Mouse (Mus musculus): Measurements from ENCODE around the gene 2900011O08Rik.
"Not testable (repeated sequence)": the region's sequence is repeated elsewhere in the genome, so short reads cannot be mapped to it uniquely, and the experiment has no call there.

2900011O08Rik gene

DNA sequence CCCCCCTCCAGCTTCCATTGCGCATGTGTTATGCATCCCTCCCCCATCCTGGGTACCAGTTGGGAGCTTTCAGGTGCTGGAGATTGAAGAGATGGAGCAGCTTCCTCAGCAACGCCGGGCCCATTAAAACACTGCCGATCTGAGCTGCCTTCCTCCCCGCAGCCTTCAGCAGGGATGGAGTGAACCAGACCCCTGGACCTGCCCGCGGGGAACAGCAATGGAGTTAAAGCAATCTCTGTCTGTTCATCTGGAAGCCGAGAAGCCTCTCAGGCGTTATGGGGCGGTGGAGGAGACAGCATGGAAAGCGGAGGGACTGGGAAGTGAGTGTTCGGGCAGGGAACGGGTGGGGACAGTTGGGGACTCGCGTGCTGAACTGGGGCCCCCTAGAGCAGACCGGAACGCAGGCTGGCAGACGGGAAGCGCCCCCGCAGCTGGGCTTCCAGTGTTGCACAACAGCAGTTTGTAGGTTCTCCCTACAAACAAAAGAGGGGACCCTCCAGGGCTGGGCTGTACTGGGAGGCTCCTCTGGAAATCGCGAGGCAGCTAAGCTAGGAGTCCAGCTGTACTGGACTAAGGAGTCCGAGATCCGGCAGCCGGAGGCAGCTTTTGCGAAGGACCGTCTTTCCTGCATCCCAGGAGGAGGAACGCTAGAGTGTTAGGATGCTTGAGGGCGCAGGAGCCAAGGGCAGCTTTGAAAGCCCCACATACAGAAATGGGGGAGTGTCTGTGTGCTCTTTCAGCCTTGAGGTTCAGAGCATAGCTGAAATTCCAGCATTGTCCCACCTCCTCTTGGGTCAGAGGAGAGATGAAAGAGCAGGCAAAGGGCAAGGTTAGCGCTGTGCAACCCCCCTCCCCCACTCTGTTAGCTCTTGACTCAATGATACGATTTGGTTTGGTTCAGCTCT lies at the start of gene 2900011O08Rik, which contains the start of gene Ifitm7:
Gene 2900011O08Rik, plus strand, starts transcription at position 31 of the 905 bp plus-strand sequence.
Gene Ifitm7, minus strand, starts transcription at position 315 of the 905 bp plus-strand sequence.
- in situ Hi-C loops (cut with MboI, MseI): no loop called here

GRCm38 (mm10) chr16:13940139-13940846 lies 46.1 kb upstream of the 2900011O08Rik start:
- in situ Hi-C loops (cut with MboI, MseI): no loop called here

GRCm38 (mm10) chr16:13940847-13941395 lies 45.5 kb upstream of the 2900011O08Rik start:
- in situ Hi-C loops (cut with MboI, MseI): no loop called here

- in situ Hi-C loops (cut with MboI, MseI): no loop called here
These were observed 42.2 kb upstream of the 2900011O08Rik start for GRCm38 (mm10) chr16:13944178-13944577.

DNA sequence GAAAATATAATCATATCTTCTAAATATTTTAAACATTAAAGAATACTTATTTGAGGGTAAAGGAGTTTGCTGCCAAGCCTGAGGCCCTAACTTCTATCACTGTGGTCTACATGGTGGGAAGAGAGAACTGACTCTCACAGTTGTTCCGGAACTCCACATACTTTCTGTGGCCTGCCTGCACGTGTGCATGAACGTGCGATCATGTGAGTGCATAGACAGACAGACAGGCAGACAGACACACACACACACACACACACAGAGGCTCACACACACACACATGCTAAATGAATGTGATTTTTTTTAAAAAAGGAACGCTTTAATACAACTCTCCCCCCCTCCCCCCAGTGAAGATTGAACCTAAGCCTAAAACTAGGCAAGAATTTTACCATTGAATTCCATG lies 41.7 kb upstream of the 2900011O08Rik start:
- in situ Hi-C loops (cut with MboI, MseI): no loop called here

GRCm38 (mm10) chr16:13945153-13945552 lies 41.3 kb upstream of the 2900011O08Rik start:
- in situ Hi-C loops (cut with MboI, MseI): no loop called here

DNA sequence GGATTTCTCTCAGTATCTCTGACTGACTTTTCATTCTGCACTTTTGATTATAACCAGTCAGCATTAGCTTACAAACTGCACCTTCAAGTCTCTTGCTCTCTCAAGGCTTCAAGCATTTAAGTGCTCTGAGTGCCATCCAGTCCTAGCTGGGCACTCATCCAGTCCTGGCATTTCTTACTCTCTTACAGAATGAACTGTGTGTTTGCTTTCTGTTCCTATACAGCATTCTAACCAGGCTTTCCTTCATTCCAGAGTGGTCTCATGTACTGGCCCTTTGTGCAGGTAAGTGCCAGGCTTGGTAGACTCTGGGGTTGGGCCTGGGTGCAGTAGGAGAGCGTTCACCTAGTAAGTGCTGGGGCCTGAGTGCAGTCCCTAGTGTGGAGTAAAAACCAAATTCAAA lies 40.1 kb upstream of the 2900011O08Rik start:
- in situ Hi-C loops (cut with MboI, MseI): no loop called here

DNA sequence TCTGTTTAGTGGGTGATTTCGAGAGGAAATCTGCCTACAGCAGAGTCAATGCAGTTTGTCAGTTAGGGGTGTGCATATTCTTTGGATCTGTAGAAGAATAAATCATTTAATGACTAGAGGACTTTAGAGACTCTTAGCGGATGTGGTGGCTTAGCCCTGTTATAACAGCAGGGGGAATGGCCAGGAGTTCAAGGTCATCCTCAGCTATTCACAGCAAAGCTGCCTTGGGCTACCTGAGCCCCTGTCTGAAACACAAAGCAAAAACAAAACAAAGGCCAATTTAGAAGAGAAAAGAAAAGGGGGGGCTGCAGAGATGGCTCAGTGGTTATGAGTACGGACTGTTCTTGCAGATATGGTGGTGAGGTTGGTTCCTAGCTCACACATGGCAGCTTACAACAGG lies 35.2 kb upstream of the 2900011O08Rik start:
- in situ Hi-C loops (cut with MboI, MseI): no loop called here

DNA sequence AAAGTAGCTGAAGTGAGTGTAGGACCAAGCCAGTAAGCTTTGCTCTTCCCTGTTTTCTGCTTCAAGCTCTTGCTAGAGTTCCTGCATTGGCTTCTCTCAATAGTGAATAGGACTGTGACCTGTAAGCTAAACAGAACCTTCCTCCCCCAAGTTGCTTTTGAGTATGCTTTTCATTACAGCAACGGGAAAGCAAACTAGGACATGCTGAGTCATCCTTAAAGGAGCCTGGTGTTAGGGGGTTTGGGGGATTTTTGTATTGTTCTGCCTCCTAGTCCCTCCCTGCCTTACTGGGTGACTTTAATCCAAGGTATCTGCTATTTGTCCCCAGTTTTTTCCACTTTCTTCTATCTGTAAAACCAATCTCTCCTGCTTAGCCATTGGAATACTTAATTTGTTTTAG lies 24.4 kb upstream of the 2900011O08Rik start:
- in situ Hi-C loops (cut with MboI, MseI): loop anchor here (5.0 kb wide), 1 partner anchor 100 kb away; no protein-coding TSS in a partner anchor

GRCm38 (mm10) chr16:13969096-13969495 lies 17.3 kb upstream of the 2900011O08Rik start:
- in situ Hi-C loops (cut with MboI, MseI): no loop called here

DNA sequence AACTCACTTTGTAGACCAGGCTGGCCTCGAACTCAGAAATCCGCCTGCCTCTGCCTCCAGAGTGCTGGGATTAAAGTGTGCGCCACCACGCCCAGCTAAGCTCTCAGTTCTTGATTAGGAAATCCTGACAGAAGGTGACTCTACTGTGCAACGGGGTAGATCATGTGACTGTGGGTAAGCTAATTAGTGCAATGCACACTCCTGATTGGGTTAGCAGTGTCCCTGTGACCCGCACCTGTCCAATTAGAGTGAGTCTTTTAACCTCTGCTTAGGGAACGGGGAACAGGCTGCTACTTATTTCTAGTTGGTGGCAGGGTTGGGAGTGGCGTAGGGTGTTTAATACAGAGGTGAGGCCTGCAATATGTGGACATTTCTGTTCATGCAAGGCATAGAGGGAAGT lies 14.4 kb upstream of the 2900011O08Rik start:
- in situ Hi-C loops (cut with MboI, MseI): no loop called here

GRCm38 (mm10) chr16:13976358-13976896 lies 10.0 kb upstream of the 2900011O08Rik start:
- in situ Hi-C loops (cut with MboI, MseI): not testable (repeated sequence)

GRCm38 (mm10) chr16:13977026-13977425 lies 9.4 kb upstream of the 2900011O08Rik start:
- in situ Hi-C loops (cut with MboI, MseI): not testable (repeated sequence)

DNA sequence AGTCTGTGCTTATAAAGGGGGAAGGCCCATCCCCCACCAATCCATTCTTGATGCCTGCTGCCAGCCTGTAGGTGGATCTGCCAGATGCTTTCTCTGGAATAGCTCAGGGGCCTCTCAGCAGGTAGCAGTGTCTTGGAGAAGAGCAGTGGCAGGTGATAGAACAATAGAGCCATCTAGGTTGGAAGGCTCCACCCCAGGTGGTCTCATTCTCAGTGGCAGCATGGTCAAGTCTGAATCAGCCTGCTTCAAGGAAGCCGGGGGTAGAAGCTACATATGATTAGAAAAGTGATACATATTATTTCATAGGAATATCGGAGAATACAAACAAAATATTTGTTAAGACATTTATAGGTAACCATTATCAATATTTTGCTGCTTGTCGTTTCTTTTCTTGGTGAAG lies 4.7 kb upstream of the 2900011O08Rik start:
- in situ Hi-C loops (cut with MboI, MseI): not testable (repeated sequence)

DNA sequence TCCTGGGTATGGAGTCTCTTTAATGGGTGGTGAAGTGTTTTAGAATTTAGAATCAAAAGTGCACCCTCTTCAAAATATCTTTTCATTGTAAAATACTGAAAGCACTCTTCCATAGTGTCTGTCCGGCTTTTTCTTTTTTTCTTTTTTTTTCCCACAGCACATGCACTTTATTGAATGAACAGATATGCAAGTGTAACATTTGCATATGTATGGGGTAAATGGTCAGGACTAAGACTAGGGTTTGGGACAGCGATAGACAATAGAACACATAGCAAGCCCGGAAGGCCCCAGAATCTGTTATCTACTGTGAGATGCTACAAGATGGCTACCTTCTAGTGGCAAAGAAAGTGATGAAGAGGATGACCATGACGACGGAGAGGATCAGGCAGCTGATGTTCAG lies 3.2 kb upstream of the 2900011O08Rik start:
- in situ Hi-C loops (cut with MboI, MseI): no loop called here

GRCm38 (mm10) chr16:13986197-13986573 lies 219 bp upstream of the 2900011O08Rik start:
- in situ Hi-C loops (cut with MboI, MseI): no loop called here

DNA sequence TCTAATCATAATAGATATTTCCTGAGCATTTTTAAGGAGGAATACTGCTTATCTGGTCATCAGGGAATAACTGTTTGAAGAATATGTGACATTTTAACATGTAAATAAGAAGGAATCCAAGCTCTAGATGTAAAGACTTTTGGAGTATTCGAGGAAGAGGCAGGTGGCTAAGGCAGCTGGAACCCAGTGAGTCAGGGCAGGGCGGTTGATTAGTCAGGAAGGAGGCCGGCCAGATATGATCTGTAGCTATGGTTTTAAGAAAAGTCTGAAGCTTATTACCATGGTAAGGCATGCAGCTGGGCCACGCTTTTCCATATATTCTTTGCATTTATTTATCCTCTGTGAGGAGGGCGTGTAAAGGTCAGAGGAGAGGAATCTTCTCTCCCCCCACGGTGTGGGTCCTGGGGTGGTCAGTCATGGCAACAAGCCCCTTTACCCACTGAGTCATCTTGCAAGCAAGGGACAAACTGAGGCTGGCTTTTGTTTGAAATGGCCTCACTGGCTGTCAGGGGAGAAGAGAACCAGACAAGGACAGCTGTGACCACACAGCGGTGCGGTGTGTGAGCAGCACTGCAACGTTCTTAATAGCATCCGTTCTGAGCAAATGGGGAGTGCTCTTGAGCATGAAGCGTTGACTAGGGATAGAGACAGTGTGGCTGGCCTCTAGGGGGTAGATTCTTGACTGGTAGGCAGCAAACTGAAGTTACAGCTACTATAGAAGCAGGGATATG lies 6.3 kb downstream of the 2900011O08Rik start:
- in situ Hi-C loops (cut with MboI, MseI): no loop called here

DNA sequence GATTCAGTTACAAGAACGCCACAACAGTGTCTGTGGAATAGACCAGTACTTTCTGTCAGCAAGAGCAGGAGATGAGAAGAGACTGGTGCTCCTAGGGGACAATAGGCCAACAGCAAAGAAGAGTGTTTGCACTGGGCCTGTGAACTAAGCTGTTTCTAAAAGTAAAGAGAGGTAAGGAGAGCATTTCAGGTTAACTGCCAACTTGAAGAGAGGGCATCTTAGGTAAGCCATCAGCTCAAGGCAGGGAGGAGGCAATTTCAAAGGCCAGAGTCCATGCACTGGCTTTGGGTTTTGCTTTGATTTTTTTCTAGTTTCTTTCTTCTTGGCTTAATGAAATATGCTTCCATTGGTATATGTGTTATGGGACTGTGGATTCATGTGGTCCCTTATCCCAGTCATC lies 7.7 kb downstream of the 2900011O08Rik start:
- in situ Hi-C loops (cut with MboI, MseI): no loop called here

- in situ Hi-C loops (cut with MboI, MseI): no loop called here
These were observed 8.1 kb downstream of the 2900011O08Rik start for GRCm38 (mm10) chr16:13994502-13994901.

GRCm38 (mm10) chr16:14003386-14004130 lies 17.2 kb downstream of the 2900011O08Rik start:
- in situ Hi-C loops (cut with MboI, MseI): no loop called here

DNA sequence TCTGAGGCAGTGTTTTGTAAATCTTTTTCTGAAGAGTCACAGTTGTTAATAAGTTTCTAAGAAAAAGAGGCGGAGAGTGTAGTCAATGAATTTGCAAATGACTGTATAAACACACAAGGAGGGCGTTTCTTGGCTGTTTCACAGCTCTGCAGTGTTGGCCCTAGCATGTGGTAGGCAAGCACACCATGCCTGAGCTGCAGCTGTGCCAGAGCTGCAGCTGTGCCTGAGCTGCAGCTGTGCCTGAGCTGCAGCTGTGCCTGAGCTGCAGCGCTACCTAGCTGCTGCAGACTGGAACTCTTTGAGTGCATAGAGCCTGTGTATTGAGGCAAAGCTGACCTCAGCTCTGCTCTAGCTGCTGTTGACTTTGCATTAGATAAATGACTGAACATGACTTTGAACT lies 17.8 kb downstream of the 2900011O08Rik start:
- in situ Hi-C loops (cut with MboI, MseI): no loop called here
